Mouse (Mus musculus): ENCODE measurements around the gene Hist1h3e.
"Not testable (repeated sequence)": the region's sequence is repeated elsewhere in the genome, so short reads cannot be mapped to it uniquely, and the experiment has no call there.

The Hist1h3e gene

GRCm38 (mm10) chr13:23562699-23563462 is 712 bp upstream of the Hist1h3e start:
- DNase-seq (ENCODE audit: low read depth, low spot score), result peak; percentile 54

- not testable (repeated sequence) for DNase-seq (ENCODE audit: low read depth, low spot score)
Observed at GRCm38 (mm10) chr13:23561531-23561882, 662 bp downstream of the Hist1h3e start.

GRCm38 (mm10) chr13:23560699-23561098 is 1.5 kb downstream of the Hist1h3e start:
- DNase-seq (ENCODE audit: low read depth, low spot score), result not testable (repeated sequence)

- DNase-seq (ENCODE audit: low read depth, low spot score), result no peak
Observed at GRCm38 (mm10) chr13:23556906-23557305, 5.3 kb downstream of the Hist1h3e start.

- DNase-seq (ENCODE audit: low read depth, low spot score), result no peak
Observed at GRCm38 (mm10) chr13:23555839-23556416, 6.2 kb downstream of the Hist1h3e start.

GRCm38 (mm10) chr13:23554925-23555838 is 7.0 kb downstream of the Hist1h3e start:
- no peak for DNase-seq (ENCODE audit: low read depth, low spot score)

- DNase-seq (ENCODE audit: low read depth, low spot score), result no peak
Observed at GRCm38 (mm10) chr13:23554393-23554792, 7.8 kb downstream of the Hist1h3e start.

GRCm38 (mm10) chr13:23552962-23553361 is 9.2 kb downstream of the Hist1h3e start, which contains the start of gene Hist1h1d:
TSS of gene Hist1h1d (plus strand) at chr13:23553262.
- DNase-seq (ENCODE audit: low read depth, low spot score), result no peak

GRCm38 (mm10) chr13:23551931-23552914 is 9.9 kb downstream of the Hist1h3e start:
- DNase-seq (ENCODE audit: low read depth, low spot score), result no peak

GRCm38 (mm10) chr13:23551146-23551834 is 10.9 kb downstream of the Hist1h3e start, which contains the start of gene Hist1h4f:
TSS of gene Hist1h4f (minus strand) at chr13:23551648.
- DNase-seq (ENCODE audit: low read depth, low spot score), result peak; percentile 82

- DNase-seq (ENCODE audit: low read depth, low spot score), result no peak
Observed at GRCm38 (mm10) chr13:23550761-23551145, 11.4 kb downstream of the Hist1h3e start.

GRCm38 (mm10) chr13:23546694-23547093 is 15.5 kb downstream of the Hist1h3e start:
- no peak for DNase-seq (ENCODE audit: low read depth, low spot score)

- not testable (repeated sequence) for DNase-seq (ENCODE audit: low read depth, low spot score)
Observed at GRCm38 (mm10) chr13:23544787-23545120, 17.4 kb downstream of the Hist1h3e start.

- DNase-seq (ENCODE audit: low read depth, low spot score), result peak; percentile 89
Observed at GRCm38 (mm10) chr13:23543965-23544786, 18.0 kb downstream of the Hist1h3e start, which contains the start of gene Hist1h3f. TSS of gene Hist1h3f (plus strand) at chr13:23544052.

- not testable (repeated sequence) for DNase-seq (ENCODE audit: low read depth, low spot score)
Observed at GRCm38 (mm10) chr13:23542999-23543607, 19.1 kb downstream of the Hist1h3e start, which contains the start of gene Hist1h2bh. TSS of gene Hist1h2bh (minus strand) at chr13:23543392.

GRCm38 (mm10) chr13:23542225-23542980 is 19.8 kb downstream of the Hist1h3e start:
- DNase-seq (ENCODE audit: low read depth, low spot score), result not testable (repeated sequence)

GRCm38 (mm10) chr13:23541497-23541896 is 20.7 kb downstream of the Hist1h3e start:
- DNase-seq (ENCODE audit: low read depth, low spot score), result no peak

GRCm38 (mm10) chr13:23539821-23540220 is 22.3 kb downstream of the Hist1h3e start:
- not testable (repeated sequence) for DNase-seq (ENCODE audit: low read depth, low spot score)
